Mouse (Mus musculus) midbrain, embryonic 13.5 days (tissue): ENCODE results near the gene Gucy2d. TPM values are rescaled to one million over a fixed set of nuclear protein-coding genes. Genes with fewer than 3 reads are reported as not detected.

Experiments
- ATAC-seq: fragments of 200-750 bp; cut with Nextera tagmentation; 2 replicates; pipeline ENCODE4 v1.8.0; 2017; ENCODE audit warnings: mild to moderate bottlenecking, moderate TSS enrichment, moderate library complexity
- H3K27ac ChIP-seq: fragments of 300-500 bp; sonication (generic); 2 replicates; pipeline ENCODE4 v1.5.1; 2015; ENCODE audit warnings: inconsistent platforms, mild to moderate bottlenecking, moderate library complexity
- H3K27me3 ChIP-seq: fragments of 300-500 bp; sonication (generic); 2 replicates; pipeline ENCODE4 v1.6.1; 2015; ENCODE audit warnings: mild to moderate bottlenecking, inconsistent platforms
- H3K36me3 ChIP-seq: fragments of 300-500 bp; sonication (generic); 2 replicates; pipeline ENCODE4 v1.6.1; 2015; ENCODE audit warnings: mild to moderate bottlenecking, inconsistent platforms
- H3K4me1 ChIP-seq: fragments of 300-500 bp; sonication (generic); replicated peaks from 2 replicates; pipeline ENCODE4 v1.6.1; 2015; ENCODE audit warnings: inconsistent platforms
- H3K4me2 ChIP-seq: fragments of 300-500 bp; sonication (generic); replicated peaks from 2 replicates; pipeline ENCODE4 v1.6.1; 2015; ENCODE audit warnings: moderate library complexity, mild to moderate bottlenecking, inconsistent platforms
- H3K4me3 ChIP-seq: fragments of 300-500 bp; sonication (generic); replicated peaks from 2 replicates; pipeline ENCODE4 v1.5.1; 2015; ENCODE audit warnings: mild to moderate bottlenecking, inconsistent platforms
- H3K9ac ChIP-seq: fragments of 300-500 bp; sonication (generic); replicated peaks from 2 replicates; pipeline ENCODE4 v1.6.1; 2015; ENCODE audit warnings: mild to moderate bottlenecking, inconsistent platforms
- H3K9me3 ChIP-seq: fragments of 300-500 bp; sonication (generic); 2 replicates; pipeline ENCODE4 v1.6.1; 2016; ENCODE audit warnings: mild to moderate bottlenecking, inconsistent platforms
- WGBS: fragments of 180-500 bp; shearing (Covaris S2); methylation state at CpG from one replicate; pipeline ENCODE4 v1.1.7; 2015; 5-methylcytosine and 5-hydroxymethylcytosine counted together
- polyA plus RNA-seq: library from polyadenylated mRNA; unstranded; fragments of >200 nt; fragmentation: Nextera tagmentation; extraction: Ambion mirVana; gene quantifications from 2 replicates; pipeline ENCODE4 v1.2.1, GENCODE M21; 2015

Gucy2d gene
- polyA plus RNA-seq, 1 experiment from 2014 or later, result not detected

DNA sequence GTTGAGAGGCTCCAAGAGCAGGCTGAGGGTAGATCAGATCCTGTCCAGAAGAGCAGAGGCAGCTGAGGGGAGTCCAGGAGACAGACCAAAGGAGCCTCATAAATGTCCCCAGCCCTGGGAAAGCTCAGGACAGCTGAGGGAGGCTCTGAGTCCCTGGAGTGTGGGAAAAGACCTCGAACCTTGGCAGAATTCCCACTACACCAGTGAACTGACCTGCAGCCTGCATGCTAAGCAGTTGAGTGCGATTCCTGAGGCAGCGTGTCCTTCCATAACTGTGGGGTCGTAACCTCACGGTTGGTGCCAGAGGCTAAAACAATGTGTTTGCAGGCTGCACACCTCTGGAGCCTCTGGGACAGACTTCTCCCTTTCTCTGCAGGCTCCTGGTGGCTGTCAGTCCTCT lies 20.9 kb upstream of the Gucy2d start:
- no peak overlapping the region for H3K27ac ChIP-seq
- peaks cover 8% of the 10 kb centered on the region for H3K4me1 ChIP-seq
- ATAC-seq, result no peak
- no peaks in the 10 kb centered on the region for H3K27me3 ChIP-seq
- 58% methylated on average over 5 of the region's 5 CpGs for WGBS
- no peak overlapping the region for H3K4me3 ChIP-seq
- H3K9ac ChIP-seq, result no peak overlapping the region
- H3K36me3 ChIP-seq, result no peaks in the 10 kb centered on the region
- no peaks in the 10 kb centered on the region for H3K9me3 ChIP-seq
- H3K4me2 ChIP-seq, result no peak overlapping the region

GRCm38 (mm10) chr7:98423546-98423945 lies 16.7 kb upstream of the Gucy2d start:
- WGBS, result 71% methylated on average over 11 of the region's 11 CpGs
- no peak for ATAC-seq

GRCm38 (mm10) chr7:98424396-98424795 lies 15.8 kb upstream of the Gucy2d start:
- no peak overlapping the region for H3K9ac ChIP-seq
- H3K4me3 ChIP-seq, result no peak overlapping the region
- no peaks in the 10 kb centered on the region for H3K9me3 ChIP-seq
- WGBS, result 67% methylated on average over 6 of the region's 6 CpGs
- no peak overlapping the region for H3K27ac ChIP-seq
- peaks cover 8% of the 10 kb centered on the region for H3K4me1 ChIP-seq
- ATAC-seq, result no peak
- no peak overlapping the region for H3K4me2 ChIP-seq
- no peaks in the 10 kb centered on the region for H3K27me3 ChIP-seq
- H3K36me3 ChIP-seq, result no peaks in the 10 kb centered on the region

More at GRCm38 (mm10) chr7:98423546-98423945, 16.7 kb upstream of the Gucy2d start:
- Histone ChIP-seq H3K9ac (no peak overlapping the region), H3K4me2 (no peak overlapping the region), H3K27ac (no peak overlapping the region), H3K27me3 (no peaks in the 10 kb centered on the region), H3K4me1 (peaks cover 12% of the 10 kb centered on the region), H3K9me3 (no peaks in the 10 kb centered on the region), H3K4me3 (no peak overlapping the region), H3K36me3 (no peaks in the 10 kb centered on the region)

DNA sequence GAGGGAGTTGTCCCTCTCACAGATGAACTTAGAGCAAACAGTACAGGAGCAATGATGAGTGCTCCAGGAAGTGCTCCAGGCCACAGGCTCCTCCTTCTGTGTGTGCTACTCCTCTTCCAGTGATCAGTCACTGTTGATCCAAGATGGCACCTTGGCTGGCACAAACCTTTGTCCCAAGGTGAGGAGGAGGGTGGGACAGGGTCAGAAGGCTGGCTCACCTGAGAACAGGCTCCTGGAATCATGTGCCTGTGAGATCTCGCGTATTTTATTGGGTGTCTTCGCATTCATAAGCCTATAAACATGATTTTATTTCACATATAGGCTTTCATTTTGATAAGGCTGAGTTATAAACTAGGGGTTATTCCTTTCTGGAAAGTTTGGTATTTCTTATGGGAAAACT lies 14.7 kb upstream of the Gucy2d start:
- Histone ChIP-seq H3K9me3 (no peaks in the 10 kb centered on the region), H3K4me2 (no peak overlapping the region), H3K27ac (no peak overlapping the region), H3K27me3 (no peaks in the 10 kb centered on the region), H3K4me1 (peaks cover 4% of the 10 kb centered on the region; the same call in 1 of the 2 replicates), H3K36me3 (no peaks in the 10 kb centered on the region), H3K9ac (no peak overlapping the region), H3K4me3 (no peak overlapping the region)
- ATAC-seq, result no peak
- 93% methylated on average over 3 of the region's 3 CpGs for WGBS

- H3K4me1 ChIP-seq, result peaks cover 4% of the 10 kb centered on the region; the same call in 1 of the 2 replicates
- ATAC-seq, result no peak
- no peak overlapping the region for H3K9ac ChIP-seq
- no peaks in the 10 kb centered on the region for H3K27me3 ChIP-seq
- H3K4me3 ChIP-seq, result no peak overlapping the region
- no peaks in the 10 kb centered on the region for H3K36me3 ChIP-seq
- H3K9me3 ChIP-seq, result no peaks in the 10 kb centered on the region
- H3K4me2 ChIP-seq, result no peak overlapping the region
- H3K27ac ChIP-seq, result no peak overlapping the region
- 75% methylated on average over 5 of the region's 5 CpGs for WGBS
Observed at GRCm38 (mm10) chr7:98426641-98427040, 13.6 kb upstream of the Gucy2d start.

GRCm38 (mm10) chr7:98427115-98427835 lies 12.9 kb upstream of the Gucy2d start:
- H3K27ac ChIP-seq, result no peak overlapping the region
- ATAC-seq, result no peak
- 83% methylated on average over 11 of the region's 11 CpGs for WGBS
- H3K36me3 ChIP-seq, result no peaks in the 10 kb centered on the region
- H3K4me2 ChIP-seq, result no peak overlapping the region
- peaks cover 4% of the 10 kb centered on the region; the same call in 1 of the 2 replicates for H3K4me1 ChIP-seq
- no peaks in the 10 kb centered on the region for H3K27me3 ChIP-seq
- no peak overlapping the region for H3K9ac ChIP-seq
- H3K9me3 ChIP-seq, result no peaks in the 10 kb centered on the region
- H3K4me3 ChIP-seq, result no peak overlapping the region

- Histone ChIP-seq H3K27me3 (no peaks in the 10 kb centered on the region), H3K4me2 (no peak overlapping the region), H3K36me3 (no peaks in the 10 kb centered on the region), H3K4me1 (peaks cover 4% of the 10 kb centered on the region; the same call in 1 of the 2 replicates), H3K9ac (no peak overlapping the region), H3K9me3 (no peaks in the 10 kb centered on the region), H3K27ac (no peak overlapping the region), H3K4me3 (no peak overlapping the region)
- ATAC-seq, result no peak
- 94% methylated on average over 3 of the region's 3 CpGs for WGBS
Observed at GRCm38 (mm10) chr7:98429579-98429978, 10.6 kb upstream of the Gucy2d start.

DNA sequence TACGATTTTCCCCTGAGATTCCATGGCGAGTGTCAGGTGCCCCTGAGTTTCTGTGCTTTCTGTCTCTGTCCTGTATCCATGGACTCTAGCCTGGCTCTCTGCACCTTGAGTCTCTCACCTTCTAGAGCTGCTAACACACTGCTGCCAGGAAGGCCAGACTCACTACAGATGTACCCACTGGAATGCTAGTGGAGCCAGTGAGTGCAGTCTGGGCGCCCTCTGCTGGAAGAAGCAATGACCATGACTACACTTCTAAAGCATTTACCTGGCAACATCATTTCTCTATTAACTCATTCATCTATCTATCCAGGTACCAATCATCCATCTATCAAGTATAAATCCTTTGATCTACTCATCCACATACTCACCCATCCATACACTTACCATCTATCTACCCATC lies 9.4 kb upstream of the Gucy2d start:
- WGBS, result 46% methylated on average over 3 of the region's 3 CpGs
- Histone ChIP-seq H3K4me1 (peaks cover 4% of the 10 kb centered on the region; the same call in 1 of the 2 replicates), H3K4me3 (no peak overlapping the region), H3K36me3 (no peaks in the 10 kb centered on the region), H3K27ac (no peak overlapping the region), H3K27me3 (no peaks in the 10 kb centered on the region), H3K9ac (no peak overlapping the region), H3K9me3 (no peaks in the 10 kb centered on the region), H3K4me2 (no peak overlapping the region)
- peak; percentile 71 for ATAC-seq

DNA sequence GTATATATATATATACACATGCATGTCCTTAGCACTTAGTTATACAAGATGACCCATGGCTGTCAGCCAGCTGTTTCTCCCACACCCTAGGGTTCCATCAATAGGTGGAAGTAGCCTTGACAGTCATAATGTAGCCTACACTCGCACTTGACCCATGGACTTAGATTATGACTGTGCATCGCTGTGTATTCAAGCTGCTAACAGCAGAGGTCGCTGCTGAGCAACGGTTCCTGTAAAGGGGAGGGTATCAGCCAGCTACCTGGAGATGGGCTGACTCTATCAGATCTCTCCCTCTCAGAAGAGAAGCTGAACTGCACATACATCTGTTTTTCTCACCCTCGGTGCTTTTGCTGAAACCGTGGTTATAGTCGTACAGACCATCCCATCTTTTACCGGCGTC lies 2.6 kb upstream of the Gucy2d start:
- Histone ChIP-seq H3K27me3 (no peaks in the 10 kb centered on the region), H3K4me3 (no peak overlapping the region), H3K27ac (no peak overlapping the region), H3K4me1 (no peaks in the 10 kb centered on the region), H3K4me2 (no peak overlapping the region), H3K9me3 (no peaks in the 10 kb centered on the region), H3K36me3 (no peaks in the 10 kb centered on the region), H3K9ac (no peak overlapping the region)
- ATAC-seq, result no peak
- 41% methylated on average over 9 of the region's 9 CpGs for WGBS

DNA sequence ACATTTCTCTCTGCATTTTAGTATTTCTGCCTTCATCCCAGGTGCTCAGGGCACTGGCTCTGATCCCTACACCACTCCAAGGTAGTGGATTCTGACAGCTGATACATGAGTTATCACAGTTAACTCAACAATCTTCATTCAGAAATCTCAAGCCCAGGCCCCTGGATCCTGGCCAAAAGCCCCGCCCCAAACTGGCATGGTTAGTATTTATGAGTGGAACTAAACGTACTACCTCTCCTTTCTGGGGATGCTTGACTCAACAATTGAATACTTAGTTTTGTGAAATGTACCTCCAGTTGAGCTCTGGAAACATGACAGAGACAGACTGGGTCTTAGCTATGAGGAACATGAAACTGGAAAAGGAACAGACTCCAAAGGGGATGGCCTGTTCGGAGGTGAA lies 6.7 kb downstream of the Gucy2d start:
- Histone ChIP-seq H3K27me3 (no peaks in the 10 kb centered on the region), H3K4me1 (no peaks in the 10 kb centered on the region), H3K36me3 (no peaks in the 10 kb centered on the region), H3K4me3 (no peak overlapping the region), H3K9me3 (no peaks in the 10 kb centered on the region), H3K4me2 (no peak overlapping the region), H3K9ac (no peak overlapping the region), H3K27ac (no peak overlapping the region)
- WGBS, result 78% methylated on average over 3 of the region's 3 CpGs
- ATAC-seq, result no peak

- H3K4me1 ChIP-seq, result no peaks in the 10 kb centered on the region
- no peak overlapping the region for H3K9ac ChIP-seq
- no peaks in the 10 kb centered on the region for H3K9me3 ChIP-seq
- no peak overlapping the region for H3K4me2 ChIP-seq
- no peaks in the 10 kb centered on the region for H3K36me3 ChIP-seq
- ATAC-seq, result 0 out of 2 replicates have a peak, but pooled peaks have one; percentile 9
- no peak overlapping the region for H3K27ac ChIP-seq
- H3K27me3 ChIP-seq, result no peaks in the 10 kb centered on the region
- 59% methylated on average over 11 of the region's 11 CpGs for WGBS
- H3K4me3 ChIP-seq, result no peak overlapping the region
Observed at GRCm38 (mm10) chr7:98447585-98448308, 7.5 kb downstream of the Gucy2d start.

DNA sequence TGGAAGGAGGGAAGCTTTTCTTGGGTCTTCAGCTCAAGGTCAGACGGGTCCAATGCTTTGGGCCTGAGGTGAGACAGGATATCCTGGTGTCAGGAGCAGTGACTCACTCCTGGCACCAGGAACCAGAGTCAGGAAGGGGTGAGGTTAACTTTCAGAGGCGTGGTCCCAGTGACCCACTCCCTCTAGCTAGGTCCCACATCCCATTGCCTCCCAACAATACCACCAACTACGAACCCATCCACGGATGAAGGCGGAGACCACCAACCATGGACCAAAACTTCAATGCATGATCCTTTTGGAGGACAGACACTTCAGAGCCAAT lies 8.1 kb downstream of the Gucy2d start:
- ATAC-seq, result no peak
- no peaks in the 10 kb centered on the region for H3K9me3 ChIP-seq
- H3K27me3 ChIP-seq, result no peaks in the 10 kb centered on the region
- no peak overlapping the region for H3K9ac ChIP-seq
- 0 out of 2 replicates have a peak, but pooled peaks cover 4% of the 10 kb centered on the region for H3K4me1 ChIP-seq
- WGBS, result 88% methylated on average over 5 of the region's 5 CpGs
- H3K36me3 ChIP-seq, result no peaks in the 10 kb centered on the region
- no peak overlapping the region for H3K4me2 ChIP-seq
- no peak overlapping the region for H3K4me3 ChIP-seq
- no peak overlapping the region for H3K27ac ChIP-seq
